Mouse (Mus musculus) C2C12 (cell line): ENCODE measurements around the gene Dusp28.

ENCODE experiments used
- CTCF ChIP-seq: IDR thresholded peaks from one replicate; pipeline ENCODE4 v1.5.1; 2011; ENCODE audit not compliant: control insufficient read depth, insufficient read depth, insufficient read length
- MAX ChIP-seq: IDR thresholded peaks from one replicate; pipeline ENCODE4 v1.6.1; 2011; ENCODE audit warnings: mild to moderate bottlenecking, control low read depth
- USF1 ChIP-seq: IDR thresholded peaks from one replicate; pipeline ENCODE4 v1.6.1; 2011; ENCODE audit warnings: low read depth, mild to moderate bottlenecking, control low read depth, moderate library complexity

DNA sequence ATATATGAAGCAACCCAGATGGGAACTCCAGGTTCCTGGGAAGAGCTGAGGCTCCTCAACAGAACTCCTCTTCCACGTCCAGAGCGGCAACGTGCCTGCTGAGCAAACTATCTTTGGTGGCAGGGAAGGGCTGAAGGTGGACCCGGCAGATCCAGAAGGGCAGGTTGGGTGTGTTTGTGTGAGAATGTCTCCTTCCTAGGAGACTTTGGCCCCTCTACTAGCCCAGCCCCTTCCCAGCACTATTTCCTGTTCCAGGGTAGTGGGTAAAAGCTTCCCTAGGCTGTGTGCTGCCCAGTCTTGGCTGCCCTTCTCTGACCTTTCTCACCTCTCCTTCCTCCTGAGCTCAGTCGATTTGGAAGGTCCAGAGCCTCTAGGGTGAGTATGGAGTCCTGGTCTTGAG lies 43.8 kb downstream of the Dusp28 start, which contains the start of gene Gpr35:
- no peak for TF ChIP-seq CTCF
- no peak for TF ChIP-seq USF1
- no peak for TF ChIP-seq MAX
